Mouse (Mus musculus) forebrain, embryonic 11.5 days (tissue): ENCODE results near the gene Mettl21a. TPM values are rescaled to one million over a fixed set of nuclear protein-coding genes. Genes with fewer than 3 reads are reported as not detected.

ENCODE experiments used
- ATAC-seq: fragments of 200-750 bp; cut with Nextera tagmentation; replicated peaks from 2 replicates; pipeline ENCODE4 v1.8.0; 2017; ENCODE audit warnings: moderate TSS enrichment; ENCODE audit not compliant: low FRiP score
- DNase-seq: peaks from one replicate; pipeline ENCODE4 v3.0.0-alpha.2; 2017; ENCODE audit warnings: low spot score
- H3K27ac ChIP-seq: fragments of 300-500 bp; sonication (generic); 2 replicates; pipeline ENCODE4 v1.5.1; 2014; ENCODE audit warnings: low read depth, low read length
- H3K27me3 ChIP-seq: fragments of 300-500 bp; sonication (generic); 2 replicates; pipeline ENCODE4 v1.6.1; 2014; ENCODE audit warnings: mild to moderate bottlenecking, low read length, mixed read lengths; ENCODE audit not compliant: control insufficient read depth, insufficient read depth
- H3K36me3 ChIP-seq: fragments of 300-500 bp; sonication (generic); 2 replicates; pipeline ENCODE4 v1.6.1; 2014; ENCODE audit warnings: mild to moderate bottlenecking, low read length, moderate library complexity, mixed read lengths; ENCODE audit not compliant: control insufficient read depth, insufficient read depth
- H3K4me1 ChIP-seq: fragments of 300-500 bp; sonication (generic); replicated peaks from 2 replicates; pipeline ENCODE4 v1.6.1; 2014; ENCODE audit warnings: low read length, mixed read lengths; ENCODE audit not compliant: control insufficient read depth, insufficient read depth
- H3K4me2 ChIP-seq: fragments of 300-500 bp; sonication (generic); 2 replicates; pipeline ENCODE4 v1.6.1; 2014; ENCODE audit warnings: low read depth, mild to moderate bottlenecking, low read length, moderate library complexity, mixed read lengths; ENCODE audit not compliant: severe bottlenecking
- H3K4me3 ChIP-seq: fragments of 300-500 bp; sonication (generic); 2 replicates; pipeline ENCODE4 v1.5.1; 2014; ENCODE audit warnings: low read depth, low read length
- H3K9ac ChIP-seq: fragments of 300-500 bp; sonication (generic); 2 replicates; pipeline ENCODE4 v1.6.1; 2014; ENCODE audit warnings: low read length
- H3K9me3 ChIP-seq: fragments of 300-500 bp; sonication (generic); 2 replicates; pipeline ENCODE4 v1.6.1; 2016; ENCODE audit warnings: low read length, mixed read lengths; ENCODE audit not compliant: control insufficient read depth
- WGBS: fragments of 180-500 bp; shearing (Covaris S2); extraction: QIAGEN DNeasy Blood & Tissue Kit; methylation state at CpG from one replicate; pipeline ENCODE4 v1.1.7; 2014; 5-methylcytosine and 5-hydroxymethylcytosine counted together
- polyA plus RNA-seq: library from polyadenylated mRNA; unstranded; fragments of >200 nt; fragmentation: Nextera tagmentation; extraction: Ambion mirVana; gene quantifications from 2 replicates; pipeline ENCODE4 v1.2.1, GENCODE M21; 2014

The Mettl21a gene
- polyA plus RNA-seq, 1 experiment from 2014 or later, result 20.8 TPM

DNA sequence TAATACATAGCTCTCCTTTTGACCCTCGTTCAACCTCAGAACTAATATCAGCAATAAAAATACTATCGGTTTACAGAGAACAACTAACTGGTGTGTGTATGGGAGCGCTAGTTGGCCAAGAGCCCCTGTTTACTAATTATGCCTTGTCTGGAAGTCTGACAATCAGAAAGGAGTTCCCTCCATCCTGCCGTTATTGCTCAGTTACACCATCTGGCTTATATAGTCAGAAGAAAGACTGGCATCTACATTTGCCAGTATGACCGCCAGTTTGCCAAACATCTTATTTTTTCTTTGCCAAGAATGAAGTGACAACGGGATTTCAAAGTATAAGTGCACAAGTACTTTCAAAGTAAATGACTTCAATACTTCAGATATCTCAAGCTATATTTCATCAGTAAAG, 24.0 kb upstream of the Mettl21a start:
- Histone ChIP-seq H3K9ac (no peak overlapping the region), H3K36me3 (no peaks in the 10 kb centered on the region), H3K27ac (no peak overlapping the region), H3K4me3 (no peak overlapping the region), H3K4me1 (no peaks in the 10 kb centered on the region), H3K4me2 (no peak overlapping the region), H3K9me3 (no peaks in the 10 kb centered on the region), H3K27me3 (no peaks in the 10 kb centered on the region)
- ATAC-seq (no peak), DNase-seq (no peak)
- WGBS, result 91% methylated on average over 6 of the region's 6 CpGs

DNA sequence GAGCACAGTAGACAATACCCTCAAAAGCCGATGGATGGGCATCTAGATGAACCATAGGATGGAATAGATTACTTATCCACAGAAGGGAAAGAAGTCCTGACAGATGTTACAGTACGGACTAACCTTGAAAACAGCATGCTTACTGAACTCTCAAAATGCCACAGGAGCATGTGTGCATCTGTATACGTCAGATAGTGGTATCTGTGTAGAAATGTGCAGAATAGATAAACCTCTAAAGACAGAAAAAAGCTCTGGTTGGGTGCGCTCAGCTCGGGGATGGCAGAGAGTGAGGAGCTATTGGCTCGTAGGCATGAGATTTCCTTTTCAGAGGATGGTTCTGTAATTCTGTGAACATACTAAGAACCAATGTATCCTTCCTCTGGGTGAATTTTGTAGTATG, 22.2 kb upstream of the Mettl21a start:
- Histone ChIP-seq H3K27me3 (no peaks in the 10 kb centered on the region), H3K9ac (no peak overlapping the region), H3K36me3 (no peaks in the 10 kb centered on the region), H3K4me1 (no peaks in the 10 kb centered on the region), H3K4me2 (no peak overlapping the region), H3K27ac (no peak overlapping the region), H3K9me3 (no peaks in the 10 kb centered on the region), H3K4me3 (no peak overlapping the region)
- DNase-seq, result no peak
- 87% methylated on average over 6 of the region's 6 CpGs for WGBS
- no peak for ATAC-seq

- 77% methylated on average over 2 of the region's 2 CpGs for WGBS
Measured at GRCm38 (mm10) chr1:64635624-64636023, 18.6 kb upstream of the Mettl21a start.

GRCm38 (mm10) chr1:64633237-64633636, 16.2 kb upstream of the Mettl21a start:
- H3K36me3 ChIP-seq, result no peaks in the 10 kb centered on the region
- DNase-seq (no peak), ATAC-seq (no peak)
- H3K4me3 ChIP-seq, result no peak overlapping the region
- H3K9ac ChIP-seq, result no peak overlapping the region
- no peaks in the 10 kb centered on the region for H3K27me3 ChIP-seq
- 81% methylated on average over 3 of the region's 3 CpGs for WGBS
- H3K4me1 ChIP-seq, result no peaks in the 10 kb centered on the region
- no peak overlapping the region for H3K4me2 ChIP-seq
- no peak overlapping the region for H3K27ac ChIP-seq
- H3K9me3 ChIP-seq, result no peaks in the 10 kb centered on the region

More at GRCm38 (mm10) chr1:64635624-64636023, 18.6 kb upstream of the Mettl21a start:
- DNase-seq, result no peak
- Histone ChIP-seq H3K36me3 (no peaks in the 10 kb centered on the region), H3K4me3 (no peak overlapping the region), H3K4me1 (no peaks in the 10 kb centered on the region), H3K27me3 (no peaks in the 10 kb centered on the region), H3K9me3 (no peaks in the 10 kb centered on the region), H3K9ac (no peak overlapping the region), H3K4me2 (no peak overlapping the region), H3K27ac (no peak overlapping the region)
- ATAC-seq, result no peak

GRCm38 (mm10) chr1:64631526-64631925, 14.5 kb upstream of the Mettl21a start:
- Histone ChIP-seq H3K9me3 (no peaks in the 10 kb centered on the region), H3K27ac (no peak overlapping the region), H3K4me1 (no peaks in the 10 kb centered on the region), H3K4me2 (no peak overlapping the region), H3K9ac (no peak overlapping the region), H3K27me3 (no peaks in the 10 kb centered on the region), H3K4me3 (no peak overlapping the region), H3K36me3 (no peaks in the 10 kb centered on the region)
- no peak for DNase-seq
- 87% methylated on average over 5 of the region's 5 CpGs for WGBS
- no peak for ATAC-seq

DNA sequence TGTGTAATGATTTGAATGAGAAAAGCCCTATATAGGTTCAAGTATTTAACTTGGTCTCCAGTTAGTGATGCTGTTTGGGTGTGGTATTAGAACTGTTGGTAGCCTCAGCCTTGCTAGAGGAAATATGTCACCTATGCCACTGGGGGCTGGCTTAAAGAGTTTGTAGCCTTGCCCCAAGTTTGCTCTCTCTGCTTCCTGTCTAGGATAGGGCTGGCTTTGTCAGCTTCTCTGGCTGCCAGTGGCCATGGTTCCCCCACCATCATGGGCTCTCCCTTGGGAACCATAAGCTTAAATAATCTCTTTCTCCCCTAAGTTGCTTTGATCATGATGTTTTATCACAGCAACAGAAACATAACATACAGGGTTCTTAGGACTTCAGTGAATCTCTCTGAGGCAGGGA, 8.2 kb upstream of the Mettl21a start:
- no peak overlapping the region for H3K4me2 ChIP-seq
- ATAC-seq (no peak), DNase-seq (no peak)
- no peaks in the 10 kb centered on the region for H3K4me1 ChIP-seq
- H3K9ac ChIP-seq, result no peak overlapping the region
- no peaks in the 10 kb centered on the region for H3K36me3 ChIP-seq
- H3K27me3 ChIP-seq, result no peaks in the 10 kb centered on the region
- H3K4me3 ChIP-seq, result no peak overlapping the region
- H3K9me3 ChIP-seq, result no peaks in the 10 kb centered on the region
- no peak overlapping the region for H3K27ac ChIP-seq

DNA sequence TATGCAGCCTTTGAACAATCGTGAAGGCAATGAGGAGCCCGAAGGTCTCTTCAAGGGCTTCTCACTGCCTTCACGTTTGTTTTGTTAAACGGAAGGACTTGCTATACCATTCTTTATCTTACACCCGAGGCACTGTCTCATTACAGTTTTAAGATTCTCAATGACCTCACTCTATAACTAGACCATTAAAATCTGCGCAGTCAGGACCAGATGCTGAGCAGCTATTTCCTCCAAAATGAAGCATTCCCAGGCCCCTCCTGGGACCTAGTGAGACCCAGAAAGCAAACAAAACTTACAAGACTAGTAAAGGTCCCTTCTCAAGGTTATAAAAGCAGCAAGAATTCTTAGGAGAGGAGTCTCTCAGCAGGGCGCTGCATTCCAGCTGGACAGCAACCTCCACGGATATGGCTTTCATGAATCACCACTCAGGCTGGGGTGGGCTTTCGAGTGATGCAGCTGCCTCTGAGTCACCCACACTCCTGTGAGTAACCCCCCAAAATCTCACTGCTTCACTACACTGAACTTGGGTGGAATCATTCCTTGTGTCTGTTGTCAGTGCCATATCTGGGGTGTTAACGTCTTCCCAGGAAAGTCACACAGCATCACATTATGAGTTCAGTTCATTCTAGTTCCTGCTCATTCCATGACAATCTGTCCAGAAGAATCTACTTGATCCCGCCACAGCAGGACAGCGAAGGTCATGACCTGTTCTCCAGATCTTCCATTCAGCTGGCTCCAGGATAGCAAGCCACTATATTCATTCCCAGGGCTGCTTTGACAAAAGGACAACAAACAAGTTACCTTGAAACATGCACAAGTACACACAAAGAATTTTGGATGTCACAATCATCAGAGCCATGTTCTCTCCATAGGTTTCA, 6.8 kb upstream of the Mettl21a start:
- DNase-seq (no peak), ATAC-seq (no peak)
- Histone ChIP-seq H3K4me2 (no peak overlapping the region), H3K27me3 (no peaks in the 10 kb centered on the region), H3K27ac (no peak overlapping the region), H3K9ac (no peak overlapping the region), H3K9me3 (no peaks in the 10 kb centered on the region), H3K4me3 (no peak overlapping the region), H3K36me3 (no peaks in the 10 kb centered on the region), H3K4me1 (no peaks in the 10 kb centered on the region)
- 74% methylated on average over 12 of the region's 12 CpGs for WGBS

DNA sequence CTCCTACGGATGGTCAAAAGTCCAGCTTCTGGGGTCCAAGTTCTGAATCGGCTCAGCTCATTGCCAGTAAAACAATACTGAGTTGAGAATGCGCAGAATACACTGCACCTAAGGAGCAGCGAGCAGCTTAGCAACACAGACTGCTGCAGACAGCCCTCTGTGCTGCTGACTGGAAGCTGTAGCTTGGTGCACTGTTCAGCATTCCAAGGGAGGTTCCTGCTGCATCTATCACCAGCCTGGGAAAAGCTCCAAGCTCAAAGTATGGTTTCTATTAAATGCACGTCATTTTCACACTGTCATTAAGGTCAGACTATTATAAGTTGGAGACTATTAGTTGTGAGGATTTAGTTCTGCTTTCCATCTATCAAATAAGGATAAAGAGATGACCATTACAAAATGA, 4.1 kb upstream of the Mettl21a start:
- DNase-seq, result no peak
- 87% methylated on average over 5 of the region's 5 CpGs for WGBS
- Histone ChIP-seq H3K27me3 (no peaks in the 10 kb centered on the region), H3K4me2 (no peak overlapping the region), H3K4me3 (no peak overlapping the region), H3K36me3 (no peaks in the 10 kb centered on the region), H3K4me1 (peaks cover 3% of the 10 kb centered on the region; the same call in 1 of the 2 replicates), H3K9me3 (no peaks in the 10 kb centered on the region), H3K27ac (no peak overlapping the region), H3K9ac (no peak overlapping the region)
- ATAC-seq, result no peak

DNA sequence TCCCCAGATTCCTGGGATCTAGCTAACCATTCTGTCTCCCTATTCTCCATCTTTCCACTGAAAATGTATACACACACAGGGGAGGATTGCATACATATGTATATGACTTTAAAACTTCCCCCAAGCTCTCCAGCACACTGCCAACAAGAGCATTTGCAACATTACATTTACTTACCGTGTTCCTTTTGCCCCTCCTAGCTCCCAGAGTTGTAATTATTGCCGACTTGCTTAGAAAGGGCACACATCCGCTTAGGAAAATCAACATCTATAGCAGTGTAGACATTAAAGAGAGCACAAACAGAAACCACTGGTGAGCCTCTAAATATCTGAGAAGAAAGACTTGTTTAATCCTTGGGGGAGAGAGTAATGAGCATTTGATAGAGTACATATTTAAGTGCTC, 1.2 kb upstream of the Mettl21a start:
- H3K36me3 ChIP-seq, result no peaks in the 10 kb centered on the region; the same call in 1 of the 2 replicates
- no peak overlapping the region for H3K27ac ChIP-seq
- DNase-seq (no peak), ATAC-seq (no peak)
- peak overlapping the region; percentile 81; the same call in 1 of the 2 replicates for H3K4me2 ChIP-seq
- H3K27me3 ChIP-seq, result no peaks in the 10 kb centered on the region
- H3K9me3 ChIP-seq, result no peaks in the 10 kb centered on the region
- H3K9ac ChIP-seq, result peak overlapping the region; percentile 97; the same call in 1 of the 2 replicates
- WGBS, result 74% methylated on average over 3 of the region's 3 CpGs
- H3K4me1 ChIP-seq, result peaks cover 4% of the 10 kb centered on the region; the same call in 1 of the 2 replicates
- H3K4me3 ChIP-seq, result no peak overlapping the region; the same call in 1 of the 2 replicates
